Comparison of ENCODE assay signal across 11 mouse cellular contexts in genomic region chr9:107288105-107288650, GRCm38 (mm10). TPM values are rescaled to one million over a fixed set of nuclear protein-coding genes. Genes with fewer than 3 reads are reported as not detected.
DNase-seq lines count a peak whose midpoint lies in the region; ATAC-seq and TF ChIP-seq lines count a peak whose summit lies in the region.
"Had no signal": no experiment of that assay in that cellular context is flagged by ENCODE, and none has a peak within 500 bp of the region (broad histone marks: within the 10 kb centered on the region; RNA-seq: fewer than 3 reads in every experiment).

No protein-coding gene starts in this region.

- no peaks in the 10 kb centered on the region for H3K36me3 ChIP-seq in hindbrain, embryonic 15.5 days
- no peaks in the 10 kb centered on the region for H3K36me3 ChIP-seq in hindbrain, embryonic 14.5 days (replicated peaks; ENCODE audit: control insufficient read depth, insufficient read depth)
- peaks cover 0 to 23% of the 10 kb centered on the region in 2 experiments; a peak in 3 of 4 replicates for H3K36me3 ChIP-seq in MEL (ENCODE audit: control insufficient read depth in 1 of 2, insufficient read depth in 2 of 2, low read length in 2 of 2)
- no peaks in the 10 kb centered on the region for H3K36me3 ChIP-seq in liver, embryonic 12.5 days
- H3K36me3 ChIP-seq: embryonic facial prominence, embryonic 12.5 days had no signal

- no peak for TF ChIP-seq CTCF in MEL (IDR thresholded peaks at IDR 0.05 in 2 of 3, conservative IDR thresholded peaks at IDR 0.05 in 1 of 3; ENCODE audit: control insufficient read depth in 1 of 3, insufficient read depth in 1 of 3, low read depth in 2 of 3, low read length in 3 of 3, poor library complexity in 1 of 3, severe bottlenecking in 1 of 3)

- no peak for TF ChIP-seq POLR2A in MEL (IDR thresholded peaks at IDR 0.05; ENCODE audit: control insufficient read depth in 1 of 2, insufficient read depth in 1 of 2, low read depth in 1 of 2, low read length in 2 of 2, poor library complexity in 1 of 2)

- no peaks in the 10 kb centered on the region for H3K9me3 ChIP-seq in hindbrain, embryonic 15.5 days
- H3K9me3 ChIP-seq in hindbrain, embryonic 14.5 days (ENCODE audit: control insufficient read depth, low read length) = no peaks in the 10 kb centered on the region
- no peaks in the 10 kb centered on the region for H3K9me3 ChIP-seq in MEL (replicated peaks; ENCODE audit: insufficient read depth, low read length)
- no peaks in the 10 kb centered on the region for H3K9me3 ChIP-seq in liver, embryonic 12.5 days (replicated peaks)
- H3K9me3 ChIP-seq: embryonic facial prominence, embryonic 12.5 days had no signal

- no peak for TF ChIP-seq EP300 in MEL (IDR thresholded peaks at IDR 0.05; ENCODE audit: low read depth in 1 of 2, low read length in 2 of 2)

- peak overlapping the region; percentile 75; the same call in 1 of the 2 replicates for H3K4me2 ChIP-seq in hindbrain, embryonic 15.5 days
- H3K4me2 ChIP-seq in hindbrain, embryonic 14.5 days (replicated peaks) = no peak overlapping the region
- peak overlapping the region; percentile 89 for H3K4me2 ChIP-seq in liver, embryonic 12.5 days

- no peak overlapping the region for H3K9ac ChIP-seq in hindbrain, embryonic 15.5 days
- no peak overlapping the region for H3K9ac ChIP-seq in hindbrain, embryonic 14.5 days
- peak overlapping the region; percentile 46 for H3K9ac ChIP-seq in MEL (ENCODE audit: control insufficient read depth, low read depth, low read length, poor library complexity, severe bottlenecking)
- no peak overlapping the region for H3K9ac ChIP-seq in liver, embryonic 12.5 days

- peaks cover 11% of the 10 kb centered on the region for H3K4me1 ChIP-seq in hindbrain, embryonic 15.5 days (replicated peaks)
- peaks cover 6% of the 10 kb centered on the region; the same call in 1 of the 2 replicates for H3K4me1 ChIP-seq in hindbrain, embryonic 14.5 days (replicated peaks; ENCODE audit: control insufficient read depth, insufficient read depth, low read length)
- H3K4me1 ChIP-seq in MEL (ENCODE audit: control insufficient read depth in 1 of 2, insufficient read depth in 2 of 2, low read length in 2 of 2) = peaks cover 9 to 44% of the 10 kb centered on the region in 2 experiments
- H3K4me1 ChIP-seq in liver, embryonic 12.5 days = peaks cover 62% of the 10 kb centered on the region

- no peak overlapping the region for H3K27ac ChIP-seq in hindbrain, embryonic 15.5 days (replicated peaks)
- H3K27ac ChIP-seq in hindbrain, embryonic 14.5 days = no peak overlapping the region
- H3K27ac ChIP-seq in MEL (ENCODE audit: control insufficient read depth, low read depth, low read length) = peak overlapping the region; percentile 50
- peak overlapping the region; percentile 41; the same call in 1 of the 2 replicates for H3K27ac ChIP-seq in liver, embryonic 12.5 days
- H3K27ac ChIP-seq: embryonic facial prominence, embryonic 12.5 days had no signal

- no peak for TF ChIP-seq RAD21 in MEL (IDR thresholded peaks at IDR 0.05; ENCODE audit: low read depth, low read length)

- peaks cover 6% of the 10 kb centered on the region; the same call in 1 of the 2 replicates for H3K27me3 ChIP-seq in hindbrain, embryonic 15.5 days
- H3K27me3 ChIP-seq in hindbrain, embryonic 14.5 days (ENCODE audit: control insufficient read depth, insufficient read depth, low read length) = peaks cover 20% of the 10 kb centered on the region
- no peaks in the 10 kb centered on the region for H3K27me3 ChIP-seq in MEL (ENCODE audit: control insufficient read depth in 1 of 2, insufficient read depth in 2 of 2, low read length in 2 of 2)
- peaks cover 17% of the 10 kb centered on the region; the same call in 1 of the 2 replicates for H3K27me3 ChIP-seq in liver, embryonic 12.5 days (replicated peaks)
- H3K27me3 ChIP-seq: embryonic facial prominence, embryonic 12.5 days had no signal

- peaks cover 4% of the 10 kb centered on the region for H3K79me2 ChIP-seq in MEL (ENCODE audit: control insufficient read depth, insufficient read depth, low read length, poor library complexity)

- ATAC-seq in hindbrain, embryonic 15.5 days (ENCODE audit: low FRiP score, low read depth) = no peak
- ATAC-seq in hindbrain, embryonic 14.5 days (ENCODE audit: low FRiP score) = no peak
- ATAC-seq in liver, embryonic 12.5 days = no peak
- ATAC-seq in inflammation-experienced regulatory T-cells, adult 6 months = no peak

- 89% methylated on average over 14 of the region's 14 CpGs for WGBS in hindbrain, embryonic 15.5 days
- WGBS in hindbrain, embryonic 14.5 days = 92% methylated on average over 14 of the region's 14 CpGs
- WGBS in liver, embryonic 12.5 days (ENCODE audit: insufficient replicate concordance) = 69% methylated on average over 14 of the region's 14 CpGs

- H3K4me3 ChIP-seq in hindbrain, embryonic 15.5 days = no peak overlapping the region
- no peak overlapping the region for H3K4me3 ChIP-seq in hindbrain, embryonic 14.5 days (replicated peaks; ENCODE audit: low read length)
- H3K4me3 ChIP-seq in MEL (ENCODE audit: control insufficient read depth in 1 of 2, insufficient read depth in 1 of 2, low read depth in 2 of 2, low read length in 2 of 2) = peak overlapping the region; percentile 61 to 95
- H3K4me3 ChIP-seq in liver, embryonic 12.5 days = peak overlapping the region; percentile 61

- DNase-seq in hindbrain, embryonic 14.5 days (ENCODE audit: low spot score) = no peak
- DNase-seq in CD4-positive helper T cell, adult 2 months (ENCODE audit: low read depth, low spot score) = peak; percentile 21
- peak; percentile 58 for DNase-seq in MEL (ENCODE audit: low read depth, low spot score)
- DNase-seq in adrenal gland, postnatal 14 days = no peak
- DNase-seq: adrenal gland, adult 2 months; cerebellum, adult 18-20 months; left cerebral cortex, postnatal 4 days had no signal

TF ChIP-seq in MEL, 35 proteins besides CTCF, POLR2A, EP300 and RAD21 (continues in another document):
- TF ChIP-seq HCFC1 (IDR thresholded peaks at IDR 0.05; ENCODE audit: low read depth, low read length) (0 out of 2 replicates have a peak, but pooled peaks have one; percentile 20), GABPA (IDR thresholded peaks at IDR 0.05; ENCODE audit: low read depth, low read length) (no peak)

RNA-seq across cellular contexts. Expression of gene Mapkapk3, which starts 1.5 kb away (rescaled TPM):
- 2.7 and 3.0 TPM in 2 replicates for polyA plus RNA-seq in hindbrain, embryonic 15.5 days (2015; fragmentation: Nextera tagmentation; extraction: Ambion mirVana)
- 1.9 and 2.3 TPM in 2 replicates for polyA plus RNA-seq in hindbrain, embryonic 14.5 days (2014; fragmentation: Nextera tagmentation; extraction: Ambion mirVana)
- 36.0 and 49.9 TPM in 2 replicates for total RNA-seq in MEL (2012; rRNA removed)
- polyA plus RNA-seq in MEL (2012; ENCODE audit: insufficient read depth in 1 of 2, insufficient read length in 2 of 2, low read depth in 1 of 2, low replicate concordance in 2 of 2, missing spikeins in 1 of 2) = 10 to 100 TPM in 1 of 2 experiments, not detected in 1; 42.3 TPM
- 12.5 and 13.2 TPM in 2 replicates for polyA plus RNA-seq in liver, embryonic 12.5 days (2016; fragmentation: Nextera tagmentation; extraction: Ambion mirVana)
- 10 to 100 TPM; 53.9 to 59.6 (median 59.2) TPM for polyA plus RNA-seq in inflammation-experienced regulatory T-cells, adult 6 months (2017; shearing (Covaris generic))
- total RNA-seq in adrenal gland, postnatal 14 days (2021) = 34.9 and 42.8 TPM in 2 replicates

RNA-seq across cellular contexts. Expression of gene Cish, which starts 7.6 kb away (rescaled TPM):
- polyA plus RNA-seq in hindbrain, embryonic 15.5 days (2015; fragmentation: Nextera tagmentation; extraction: Ambion mirVana) = 10.9 and 13.7 TPM in 2 replicates
- polyA plus RNA-seq in hindbrain, embryonic 14.5 days (2014; fragmentation: Nextera tagmentation; extraction: Ambion mirVana) = 6.0 and 6.7 TPM in 2 replicates
- 5.1 and 10.0 TPM in 2 replicates for total RNA-seq in MEL (2012; rRNA removed)
- polyA plus RNA-seq in MEL (2012; ENCODE audit: insufficient read depth in 1 of 2, insufficient read length in 2 of 2, low read depth in 1 of 2, low replicate concordance in 2 of 2, missing spikeins in 1 of 2) = 10 to 100 TPM in 1 of 2 experiments, not detected in 1; 24.5 TPM
- polyA plus RNA-seq in liver, embryonic 12.5 days (2016; fragmentation: Nextera tagmentation; extraction: Ambion mirVana) = 16.2 and 18.1 TPM in 2 replicates
- 100 to 1,000 TPM in 2 of 3 experiments, 10 to 100 TPM in 1; 85.4 to 124 (median 100) TPM for polyA plus RNA-seq in inflammation-experienced regulatory T-cells, adult 6 months (2017; shearing (Covaris generic))
- total RNA-seq in adrenal gland, postnatal 14 days (2021) = 20.5 and 63.5 TPM in 2 replicates

RNA-seq across cellular contexts. Expression of gene Hemk1, which starts 50.0 kb away (rescaled TPM):
- 15.2 and 17.2 TPM in 2 replicates for polyA plus RNA-seq in hindbrain, embryonic 15.5 days (2015; fragmentation: Nextera tagmentation; extraction: Ambion mirVana)
- polyA plus RNA-seq in hindbrain, embryonic 14.5 days (2014; fragmentation: Nextera tagmentation; extraction: Ambion mirVana) = 16.7 and 19.1 TPM in 2 replicates
- total RNA-seq in MEL (2012; rRNA removed) = 7.5 TPM in 2 replicates
- 10 to 100 TPM in 1 of 2 experiments, not detected in 1; 11.8 TPM for polyA plus RNA-seq in MEL (2012; ENCODE audit: insufficient read depth in 1 of 2, insufficient read length in 2 of 2, low read depth in 1 of 2, low replicate concordance in 2 of 2, missing spikeins in 1 of 2)
- polyA plus RNA-seq in liver, embryonic 12.5 days (2016; fragmentation: Nextera tagmentation; extraction: Ambion mirVana) = 4.9 and 5.0 TPM in 2 replicates
- polyA plus RNA-seq in inflammation-experienced regulatory T-cells, adult 6 months (2017; shearing (Covaris generic)) = 10 to 100 TPM; 22.0 to 35.2 (median 29.8) TPM
- 23.1 and 23.9 TPM in 2 replicates for total RNA-seq in adrenal gland, postnatal 14 days (2021)

RNA-seq across cellular contexts. Expression of gene 6430571L13Rik, which starts 52.2 kb away (rescaled TPM):
- polyA plus RNA-seq in hindbrain, embryonic 15.5 days (2015; fragmentation: Nextera tagmentation; extraction: Ambion mirVana) = 9.1 and 9.4 TPM in 2 replicates
- polyA plus RNA-seq in hindbrain, embryonic 14.5 days (2014; fragmentation: Nextera tagmentation; extraction: Ambion mirVana) = 5.4 and 5.6 TPM in 2 replicates
- 0.35 and 0.36 TPM in 2 replicates for total RNA-seq in MEL (2012; rRNA removed)
- polyA plus RNA-seq in MEL (2012; ENCODE audit: insufficient read depth in 1 of 2, insufficient read length in 2 of 2, low read depth in 1 of 2, low replicate concordance in 2 of 2, missing spikeins in 1 of 2) = under 1 TPM in 1 of 2 experiments, not detected in 1; 0.35 TPM
- polyA plus RNA-seq in liver, embryonic 12.5 days (2016; fragmentation: Nextera tagmentation; extraction: Ambion mirVana) = 0.06 and 0.10 TPM in 2 replicates
- 1 to 10 TPM in 2 of 3 experiments, under 1 TPM in 1; 0.99 to 3.2 (median 1.3) TPM for polyA plus RNA-seq in inflammation-experienced regulatory T-cells, adult 6 months (2017; shearing (Covaris generic))
- 2.3 and 2.8 TPM in 2 replicates for total RNA-seq in adrenal gland, postnatal 14 days (2021)

RNA-seq across cellular contexts. Expression of gene Dock3, which starts 56.5 kb away (rescaled TPM):
- polyA plus RNA-seq in hindbrain, embryonic 15.5 days (2015; fragmentation: Nextera tagmentation; extraction: Ambion mirVana) = 22.5 and 28.5 TPM in 2 replicates
- 25.7 and 27.9 TPM in 2 replicates for polyA plus RNA-seq in hindbrain, embryonic 14.5 days (2014; fragmentation: Nextera tagmentation; extraction: Ambion mirVana)
- total RNA-seq in MEL (2012; rRNA removed) = 0.08 TPM in 1 of 2 replicates, not detected in the other
- polyA plus RNA-seq in MEL (2012; ENCODE audit: insufficient read depth in 1 of 2, insufficient read length in 2 of 2, low read depth in 1 of 2, low replicate concordance in 2 of 2, missing spikeins in 1 of 2) = under 1 TPM in 1 of 2 experiments, not detected in 1; 0.03 TPM
- polyA plus RNA-seq in liver, embryonic 12.5 days (2016; fragmentation: Nextera tagmentation; extraction: Ambion mirVana) = 0.12 and 0.18 TPM in 2 replicates
- not detected for polyA plus RNA-seq in inflammation-experienced regulatory T-cells, adult 6 months (2017; shearing (Covaris generic))
- 3.4 and 4.2 TPM in 2 replicates for total RNA-seq in adrenal gland, postnatal 14 days (2021)

Comparison
In these comparisons a context has a peak if more than half of its experiments do, and no peak if none do; other contexts are left out.
1. H3K27ac ChIP-seq: peak in MEL (single experiment) and liver, embryonic 12.5 days (single experiment); none in hindbrain, embryonic 15.5 days (single experiment) and hindbrain, embryonic 14.5 days (single experiment).
2. H3K4me3 ChIP-seq: peak in MEL (2 of 2) and liver, embryonic 12.5 days (single experiment); none in hindbrain, embryonic 15.5 days (single experiment) and hindbrain, embryonic 14.5 days (single experiment).
3. DNase-seq: peak in CD4-positive helper T cell, adult 2 months (single experiment) and MEL (single experiment); none in hindbrain, embryonic 14.5 days (single experiment) and adrenal gland, postnatal 14 days (single experiment).